Mouse (Mus musculus): ENCODE measurements at regions not wholly inside any gene's neighbourhood (a gene's known extent, or its start where the extent isn't known, plus 50 kb on each side); places are given as distances from the start of the nearest gene placed in this dataset.

DNA sequence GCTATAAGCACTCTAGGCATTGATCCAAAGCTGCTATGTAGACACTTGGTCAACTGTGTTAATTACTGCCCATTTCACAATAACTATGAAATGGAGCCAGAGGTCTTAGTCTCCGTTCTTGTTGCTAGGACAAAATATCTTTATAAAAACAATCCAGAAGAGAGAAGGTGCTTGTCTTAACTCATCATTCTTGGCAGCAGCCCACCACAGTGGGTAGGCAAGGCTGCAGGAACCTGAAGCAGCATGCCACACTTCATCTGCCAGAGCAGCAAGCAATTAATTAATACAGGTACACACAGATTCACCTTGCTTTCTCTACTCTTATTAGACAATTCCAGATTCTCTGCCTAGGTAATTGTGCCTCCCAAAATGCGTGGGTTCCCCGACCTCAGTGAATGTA, 172.8 kb downstream of the Alg10b start:
- TF ChIP-seq CTCF (conservative IDR thresholded peaks at IDR 0.05; ENCODE audit: insufficient read depth, insufficient read length, low read depth, low read length) (no peak), POLR2A (IDR thresholded peaks at IDR 0.05; ENCODE audit: low read depth, low read length) (no peak)
